Mouse (Mus musculus) adrenal gland, postnatal 14 days (tissue): ENCODE data around the gene Arhgef38. TPM values are rescaled to one million over a fixed set of nuclear protein-coding genes. Genes with fewer than 3 reads are reported as not detected.

Experiments used
- DNase-seq: peaks from one replicate; pipeline ENCODE4 v3.0.0; 2021; ENCODE audit warnings: mixed read lengths
- total RNA-seq: library from RNA; stranded (reverse); gene quantifications from 2 replicates; pipeline ENCODE4 v1.2.3, GENCODE M21; 2021

Arhgef38 gene
- total RNA-seq, 1 experiment from 2014 or later: not detected

- DNase-seq: peak; percentile 94
Observed at GRCm38 (mm10) chr3:133091664-133092273, 143.0 kb downstream of the Arhgef38 start, which contains the start of the genes Ints12 and Gstcd. TSS of gene Ints12 (plus strand) at chr3:133091840. TSS of gene Gstcd (minus strand) at chr3:133092033.

GRCm38 (mm10) chr3:133091121-133091663 is 143.6 kb downstream of the Arhgef38 start:
- peak; percentile 58 for DNase-seq

DNA sequence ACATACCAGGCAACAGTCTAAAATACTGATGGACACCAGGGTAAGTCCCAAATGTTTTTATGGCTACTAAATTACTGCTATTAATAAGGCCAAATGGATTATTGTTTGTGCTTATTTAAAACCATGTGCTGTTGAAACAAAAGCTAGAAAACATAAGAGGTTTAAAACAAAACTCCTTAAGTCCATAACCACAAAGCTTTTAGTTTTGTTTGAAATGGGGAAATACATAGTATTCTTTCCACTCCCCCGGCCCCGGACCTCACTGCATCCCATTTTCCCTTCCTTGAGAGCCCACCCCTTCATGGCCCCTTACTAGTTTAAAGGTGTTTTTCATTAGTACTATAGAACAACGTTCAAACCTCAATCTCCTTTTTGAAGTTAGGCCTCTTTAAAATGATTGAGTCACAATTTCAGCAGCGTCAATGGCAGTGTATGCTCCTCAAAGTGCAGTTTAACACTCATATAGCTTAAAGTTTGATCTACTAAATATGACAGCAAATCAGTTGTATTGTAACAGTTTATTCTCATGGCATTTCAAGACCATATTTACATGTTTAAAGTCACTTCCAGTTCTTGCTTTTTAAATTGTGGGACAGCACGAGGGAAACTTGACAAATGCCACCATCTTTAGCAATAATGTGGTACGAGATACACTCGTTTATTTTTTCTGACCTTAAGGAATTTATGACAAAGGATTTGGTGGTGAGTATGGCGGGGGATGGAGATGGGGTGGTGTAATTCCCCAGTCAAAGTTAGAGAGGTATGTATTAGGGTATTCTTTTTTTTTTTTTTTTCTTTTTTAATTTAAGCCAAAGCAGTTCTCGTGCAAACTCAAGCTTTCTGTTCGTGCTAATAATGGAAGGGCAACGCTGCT is 144.3 kb downstream of the Arhgef38 start:
- no peak for DNase-seq

- no peak for DNase-seq
Observed at GRCm38 (mm10) chr3:133085858-133086257, 148.9 kb downstream of the Arhgef38 start.

GRCm38 (mm10) chr3:133082736-133083135 is 152.0 kb downstream of the Arhgef38 start:
- no peak for DNase-seq

DNA sequence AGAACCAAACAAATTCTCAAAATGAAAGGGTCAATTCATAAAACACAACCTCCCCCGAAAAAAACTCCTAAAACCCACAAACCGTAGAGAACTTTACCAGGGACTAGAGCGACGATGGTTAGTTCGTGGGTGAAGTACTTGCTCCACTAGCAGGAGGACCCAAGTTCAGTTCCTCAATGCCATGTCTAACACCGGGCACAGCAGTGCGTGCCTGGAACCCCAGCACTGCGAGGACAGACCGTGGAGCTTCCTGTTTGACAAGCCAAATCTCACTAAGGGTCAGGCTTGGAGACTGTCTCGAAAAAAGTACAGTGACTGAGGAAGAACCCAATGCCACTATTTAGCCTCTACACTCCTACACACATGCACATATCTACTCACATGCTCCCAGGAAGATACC is 159.2 kb downstream of the Arhgef38 start:
- DNase-seq: no peak

Other genes starting within 250 kb of the Arhgef38 start
- 10.2 and 10.9 TPM in 2 replicates for gene Ints12, start 143.1 kb downstream of the Arhgef38 start, total RNA-seq
- 12.6 and 13.9 TPM in 2 replicates for gene Gstcd, start 142.9 kb downstream of the Arhgef38 start, total RNA-seq
- 79.0 and 79.7 TPM in 2 replicates for gene Ppa2, start 75.2 kb upstream of the Arhgef38 start, total RNA-seq